Mouse (Mus musculus) cortical plate, adult 2 months (tissue): ENCODE data around the gene Sfxn1. TPM values are rescaled to one million over a fixed set of nuclear protein-coding genes. Genes with fewer than 3 reads are reported as not detected.

Experiments
- H3K27ac ChIP-seq: fragments of 200-500 bp; 2 replicates; pipeline ENCODE4 v1.5.1; 2012; ENCODE audit warnings: low read length, control low read depth, inconsistent platforms; ENCODE audit not compliant: insufficient read depth
- H3K4me1 ChIP-seq: fragments of 200-500 bp; 2 replicates; pipeline ENCODE4 v1.6.1; 2011; ENCODE audit warnings: low read length; ENCODE audit not compliant: control insufficient read depth, insufficient read depth
- H3K4me3 ChIP-seq: fragments of 200-500 bp; 2 replicates; pipeline ENCODE4 v1.5.1; 2011; ENCODE audit warnings: mild to moderate bottlenecking, low read length, control low read depth; ENCODE audit not compliant: insufficient read depth
- CTCF ChIP-seq: fragments of 200-500 bp; IDR thresholded peaks from 2 replicates; pipeline ENCODE4 v1.5.1; 2011; ENCODE audit warnings: mild to moderate bottlenecking, control low read depth, low read length; ENCODE audit not compliant: insufficient read depth; ENCODE audit errors: extremely low read depth
- POLR2A ChIP-seq: fragments of 200-500 bp; IDR thresholded peaks from 2 replicates; pipeline ENCODE4 v1.6.1; 2011; ENCODE audit warnings: mild to moderate bottlenecking, low read length, control low read depth; ENCODE audit not compliant: insufficient read depth; ENCODE audit errors: extremely low read depth
- polyA plus RNA-seq: library from polyadenylated mRNA; depleted of rRNA; stranded (reverse); fragments of >200 nt; gene quantifications from 2 replicates; pipeline ENCODE4 v1.2.3, GENCODE M21; 2012

Gene Sfxn1
- polyA plus RNA-seq, 1 experiment = 42.7 TPM

DNA sequence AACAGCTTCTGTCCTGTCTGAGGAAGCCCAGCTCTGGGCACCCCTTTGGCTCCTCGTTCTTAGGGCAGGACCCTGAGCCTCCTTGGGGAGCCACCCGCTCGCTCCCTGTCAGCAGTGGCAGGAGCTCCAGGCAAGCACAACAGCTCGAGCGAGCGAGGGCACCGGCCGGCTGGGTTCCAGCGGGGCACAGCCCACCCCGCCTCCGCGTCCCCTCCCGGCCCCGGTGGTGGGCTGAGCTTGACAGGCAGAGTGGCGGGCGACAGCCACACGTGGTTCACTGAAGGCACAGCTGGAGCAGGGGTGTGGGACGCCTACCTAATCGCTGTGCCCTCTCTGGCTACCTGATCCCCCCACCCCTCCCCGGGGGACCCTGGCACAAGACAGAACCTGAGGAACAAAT lies 16.7 kb upstream of the Sfxn1 start:
- Histone ChIP-seq H3K4me1 (no peaks in the 10 kb centered on the region), H3K27ac (peak overlapping the region; percentile 69), H3K4me3 (peak overlapping the region; percentile 68)
- TF ChIP-seq CTCF (no peak), POLR2A (no peak)

DNA sequence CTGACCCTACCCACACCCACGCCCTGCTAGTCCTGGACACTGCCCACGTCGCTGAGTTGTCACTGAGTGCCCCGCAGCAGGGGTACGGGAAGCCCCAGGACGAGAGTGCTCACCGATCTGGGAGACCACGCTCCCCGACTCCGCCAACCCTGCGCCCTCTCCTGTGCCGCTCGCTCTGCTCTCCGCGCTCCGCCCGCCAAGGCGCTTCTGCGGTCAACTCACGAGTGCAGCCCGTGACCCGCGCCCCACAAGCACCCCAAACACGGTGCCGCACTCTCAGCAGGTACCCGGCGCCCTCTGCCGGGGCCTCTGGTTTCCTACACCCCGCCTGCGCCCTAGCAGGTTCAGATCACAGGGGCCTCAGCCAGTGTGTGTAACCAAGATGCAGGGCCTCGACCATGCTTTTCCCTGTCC lies 16.2 kb upstream of the Sfxn1 start, which contains the start of gene Drd1:
Drd1 (minus strand) TSS at position 258 of the 414 bp plus-strand sequence.
- peak within 1 kb of the TSS; percentile 68 for H3K4me3 ChIP-seq
- peak within 1 kb of the TSS; percentile 69 for H3K27ac ChIP-seq
- no peaks in the 10 kb centered on the region for H3K4me1 ChIP-seq
- no peak for TF ChIP-seq POLR2A
- peak; percentile 51 for TF ChIP-seq CTCF

DNA sequence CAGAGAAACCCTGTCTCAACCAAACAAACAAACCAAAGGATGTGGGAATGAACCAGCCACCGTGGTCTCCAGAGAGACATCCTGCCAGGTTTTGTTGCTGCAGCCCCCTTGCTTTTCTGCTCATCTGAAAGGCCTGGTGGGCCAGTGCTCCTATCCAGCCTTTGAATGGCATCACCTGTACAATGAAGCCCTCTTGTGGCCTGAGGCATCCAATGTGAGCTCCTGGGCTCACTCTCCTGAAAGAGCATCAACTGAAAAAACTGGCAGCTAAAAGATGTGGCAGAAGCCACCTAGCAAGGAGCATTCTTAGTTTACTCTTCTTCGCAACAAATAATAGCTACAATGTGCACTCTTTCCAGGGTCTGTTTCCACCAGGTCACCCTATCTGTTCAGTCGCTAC lies 9.6 kb upstream of the Sfxn1 start:
- Histone ChIP-seq H3K4me1 (no peaks in the 10 kb centered on the region), H3K4me3 (no peak overlapping the region), H3K27ac (no peak overlapping the region)
- TF ChIP-seq POLR2A (no peak), CTCF (peak; percentile 30; the same call in 1 of the 2 replicates)

DNA sequence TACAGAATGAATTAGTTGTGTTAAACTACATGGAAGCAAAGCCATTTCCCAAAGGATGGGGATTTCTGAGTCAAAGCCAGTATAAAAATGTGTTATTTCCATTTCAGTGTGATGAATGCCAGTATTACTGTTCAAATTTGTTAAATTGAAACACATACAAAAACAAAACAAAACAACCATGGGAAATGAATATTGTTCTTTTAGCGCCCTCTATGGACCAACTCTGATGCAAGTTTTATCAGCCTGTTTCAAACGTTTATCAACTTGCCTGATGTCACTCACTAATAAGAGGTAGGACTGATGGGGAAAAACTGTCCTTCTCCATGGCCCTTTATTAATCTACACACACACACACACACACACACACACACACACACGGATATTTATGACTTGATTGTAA lies 8.4 kb upstream of the Sfxn1 start:
- no peaks in the 10 kb centered on the region for H3K4me1 ChIP-seq
- TF ChIP-seq POLR2A (no peak), CTCF (0 out of 2 replicates have a peak, but pooled peaks have one; percentile 5)

DNA sequence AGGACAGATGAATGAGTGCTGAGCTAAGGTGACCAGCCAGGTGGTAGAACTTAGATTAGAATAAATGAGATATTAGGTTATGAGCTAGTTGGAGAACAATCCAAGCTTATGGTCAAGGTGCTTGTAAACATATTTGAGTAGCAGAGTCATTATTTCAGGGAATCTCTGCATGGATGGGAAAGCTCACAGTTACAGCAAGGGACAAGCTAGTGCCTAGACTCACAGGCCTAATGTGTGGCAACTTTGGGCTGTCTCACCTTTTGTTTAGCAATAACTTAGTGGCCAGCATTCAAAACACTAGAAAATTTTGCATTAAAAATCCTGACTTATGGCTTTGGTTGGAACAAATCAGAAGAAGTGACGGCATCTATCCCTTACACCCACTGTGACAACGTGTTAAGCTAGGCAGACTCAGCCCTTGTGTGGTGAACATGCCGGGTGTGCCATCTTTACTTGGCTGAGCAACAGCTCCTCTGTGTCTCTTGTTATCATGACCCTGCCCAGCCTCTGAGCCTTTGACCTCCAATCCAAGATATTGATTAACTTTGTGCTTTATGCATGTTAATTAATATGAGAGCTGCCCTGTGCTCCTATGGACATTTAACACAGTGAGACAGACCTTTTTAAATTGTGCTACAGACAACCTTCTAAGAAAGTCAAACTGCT lies 5.5 kb upstream of the Sfxn1 start:
- TF ChIP-seq CTCF = no peak
- TF ChIP-seq POLR2A = no peak
- Histone ChIP-seq H3K4me1 (no peaks in the 10 kb centered on the region), H3K4me3 (no peak overlapping the region), H3K27ac (no peak overlapping the region)

More for the DNA sequence above, 8.4 kb upstream of the Sfxn1 start:
- no peak overlapping the region for H3K27ac ChIP-seq
- no peak overlapping the region for H3K4me3 ChIP-seq

DNA sequence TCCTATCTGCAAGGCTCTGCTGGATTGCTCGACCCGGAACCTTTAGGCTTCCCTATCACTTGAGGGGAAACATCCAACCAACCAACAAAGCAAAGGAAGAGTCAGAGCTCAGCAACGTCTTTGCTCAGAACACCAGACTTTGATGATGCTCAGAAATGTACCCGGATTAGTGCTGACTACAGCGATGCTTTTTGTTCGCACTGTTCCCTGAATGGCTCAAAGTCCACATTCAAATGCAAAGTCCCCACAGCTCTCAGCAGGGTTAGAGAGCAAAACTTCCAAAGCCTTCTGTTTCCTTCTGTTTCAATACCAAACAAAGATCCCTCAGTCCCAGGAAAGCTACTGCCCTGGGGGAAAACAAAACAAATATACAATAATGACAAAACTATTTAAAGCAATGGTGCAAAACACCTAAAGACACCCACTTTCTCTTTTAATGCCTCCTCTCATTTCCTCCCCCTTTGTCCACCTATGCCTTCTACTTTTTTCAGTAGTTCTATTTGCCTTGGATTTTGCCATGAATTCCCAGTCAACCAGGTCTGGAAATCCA lies 4.0 kb upstream of the Sfxn1 start:
- Histone ChIP-seq H3K27ac (0 out of 2 replicates have a peak overlapping the region, but pooled peaks have one; percentile 29), H3K4me1 (no peaks in the 10 kb centered on the region), H3K4me3 (no peak overlapping the region)
- TF ChIP-seq CTCF (no peak), POLR2A (no peak)

DNA sequence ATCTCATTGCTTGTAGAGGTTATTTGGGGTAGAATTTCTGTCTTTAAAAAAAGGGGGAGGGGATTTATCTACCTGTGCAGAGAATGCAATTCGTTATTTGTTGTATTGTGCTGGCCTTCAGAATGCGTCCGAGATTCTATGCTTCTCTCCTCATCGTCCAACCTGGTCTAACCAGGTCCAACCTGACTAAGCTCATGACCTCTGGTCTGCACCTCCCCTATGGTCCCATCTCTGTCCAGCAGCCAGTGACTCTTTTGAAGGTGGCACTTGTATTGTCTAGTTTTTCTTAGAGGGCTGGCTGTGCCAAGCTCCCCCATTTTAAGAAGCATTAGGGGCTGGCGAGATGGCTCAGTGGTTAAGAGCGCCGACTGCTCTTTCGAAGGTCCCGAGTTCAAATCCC lies 658 bp upstream of the Sfxn1 start:
- H3K27ac ChIP-seq = no peak overlapping the region
- H3K4me3 ChIP-seq = no peak overlapping the region; the same call in 1 of the 2 replicates
- no peaks in the 10 kb centered on the region for H3K4me1 ChIP-seq
- TF ChIP-seq POLR2A (no peak), CTCF (no peak)

DNA sequence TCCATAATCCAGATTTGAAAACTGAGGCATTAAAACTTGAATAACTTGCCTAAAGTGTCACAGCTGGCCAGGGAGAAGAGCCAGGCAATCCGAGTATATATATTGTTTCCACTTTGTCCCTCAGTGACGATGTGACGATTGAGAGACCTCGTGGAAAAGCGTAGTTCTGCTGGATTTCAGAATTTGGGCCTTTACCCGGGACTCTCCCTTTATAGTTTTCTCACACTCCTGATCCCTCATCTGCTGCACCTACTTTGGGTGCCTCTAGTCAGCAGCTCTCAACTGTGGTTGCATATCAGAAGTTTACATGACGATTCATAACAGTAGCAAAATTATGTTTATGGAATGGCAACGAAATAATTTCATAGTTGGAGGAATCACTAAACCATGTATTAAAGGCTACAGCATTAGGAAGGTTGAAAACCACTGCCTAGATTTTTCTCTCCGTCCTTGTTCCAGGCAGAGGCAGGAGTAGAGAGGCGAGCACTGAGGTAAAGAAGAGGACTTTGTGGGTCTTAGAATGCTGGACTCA lies 923 bp downstream of the Sfxn1 start:
- Histone ChIP-seq H3K27ac (no peak overlapping the region), H3K4me3 (peak overlapping the region; percentile 73), H3K4me1 (no peaks in the 10 kb centered on the region)
- TF ChIP-seq POLR2A = no peak
- no peak for TF ChIP-seq CTCF

DNA sequence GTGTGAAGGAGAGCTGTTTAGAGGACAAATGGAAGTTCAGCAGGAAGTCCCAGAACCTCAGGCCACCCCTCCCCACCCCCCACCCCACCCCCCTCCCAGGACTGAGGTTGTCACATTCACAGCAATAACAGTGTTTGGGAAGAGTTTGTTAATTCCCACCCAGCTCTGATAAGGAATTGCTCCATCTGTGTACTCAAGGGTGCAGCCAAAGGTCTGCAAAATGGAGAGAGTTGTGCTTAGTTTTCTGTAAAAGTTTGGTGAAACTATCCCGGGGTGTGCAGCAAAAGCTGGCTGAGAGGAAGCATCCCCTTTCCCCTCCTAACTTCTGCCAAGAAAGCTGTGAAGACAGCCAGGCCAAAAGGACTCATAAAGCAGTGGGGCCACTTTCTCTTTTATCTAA lies 1.4 kb downstream of the Sfxn1 start:
- Histone ChIP-seq H3K27ac (no peak overlapping the region), H3K4me1 (0 out of 2 replicates have a peak, but pooled peaks cover 1% of the 10 kb centered on the region), H3K4me3 (no peak overlapping the region; the same call in 1 of the 2 replicates)
- TF ChIP-seq CTCF (no peak), POLR2A (no peak)

DNA sequence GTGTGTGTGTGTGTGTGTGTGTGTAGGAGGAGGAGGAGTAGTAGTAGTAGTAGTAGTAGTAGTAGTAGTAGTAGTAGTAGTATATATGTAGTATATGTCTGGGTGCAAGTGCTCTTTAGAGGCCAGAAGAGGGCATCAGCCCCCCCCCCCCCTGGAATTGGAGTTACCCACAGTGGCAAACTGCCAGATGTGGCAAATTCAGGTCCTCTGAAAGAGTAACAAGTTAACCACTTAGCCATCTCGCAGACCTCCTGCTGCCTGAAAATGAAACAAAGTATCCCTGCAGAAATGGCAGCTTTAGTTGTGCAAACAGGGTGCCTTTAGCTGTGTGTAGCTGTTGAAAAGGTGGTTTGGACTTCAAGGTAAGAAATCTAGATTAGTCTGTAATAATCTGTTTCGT lies 1.8 kb downstream of the Sfxn1 start:
- Histone ChIP-seq H3K4me1 (0 out of 2 replicates have a peak, but pooled peaks cover 1% of the 10 kb centered on the region), H3K4me3 (no peak overlapping the region), H3K27ac (no peak overlapping the region)
- TF ChIP-seq POLR2A (no peak), CTCF (no peak)
